Mouse (Mus musculus) myocyte (in vitro differentiated cells): ENCODE data around the gene Adam12.

ENCODE experiments used
- MAX ChIP-seq: IDR thresholded peaks from one replicate; pipeline ENCODE4 v1.6.1; 2011; ENCODE audit warnings: low read depth, mild to moderate bottlenecking, control low read depth
- MYOD1 ChIP-seq, 3 experiments: IDR thresholded peaks; one replicate each; pipeline ENCODE4 v1.6.1; 2011; ENCODE audit warnings: control low read depth in 2 of 3, low read depth in 2 of 3, mild to moderate bottlenecking in 2 of 3, moderate library complexity in 1 of 3; ENCODE audit not compliant: insufficient read length in 2 of 3, control insufficient read depth in 1 of 3
- MYOG ChIP-seq, 3 experiments: IDR thresholded peaks; one replicate each; pipeline ENCODE4 v1.6.1; 2011; ENCODE audit warnings: control low read depth in 2 of 3, low read depth in 2 of 3, mild to moderate bottlenecking in 2 of 3; ENCODE audit not compliant: insufficient read length in 2 of 3, control insufficient read depth in 1 of 3, insufficient read depth in 1 of 3
- POLR2A ChIP-seq: IDR thresholded peaks from one replicate; pipeline ENCODE4 v1.6.1; 2011; ENCODE audit warnings: low read depth, mild to moderate bottlenecking, control low read depth, moderate library complexity; ENCODE audit not compliant: insufficient read length
- TCF12 ChIP-seq: IDR thresholded peaks from one replicate; pipeline ENCODE4 v1.6.1; 2011; ENCODE audit warnings: mild to moderate bottlenecking, control low read depth; ENCODE audit not compliant: poor library complexity, insufficient read depth, severe bottlenecking
- TCF3 ChIP-seq: IDR thresholded peaks from one replicate; pipeline ENCODE4 v1.6.1; 2011; ENCODE audit warnings: low read depth, control low read depth; ENCODE audit not compliant: insufficient read length
- USF1 ChIP-seq: IDR thresholded peaks from one replicate; pipeline ENCODE4 v1.6.1; 2011; ENCODE audit warnings: low read depth, mild to moderate bottlenecking, control low read depth, moderate library complexity

DNA sequence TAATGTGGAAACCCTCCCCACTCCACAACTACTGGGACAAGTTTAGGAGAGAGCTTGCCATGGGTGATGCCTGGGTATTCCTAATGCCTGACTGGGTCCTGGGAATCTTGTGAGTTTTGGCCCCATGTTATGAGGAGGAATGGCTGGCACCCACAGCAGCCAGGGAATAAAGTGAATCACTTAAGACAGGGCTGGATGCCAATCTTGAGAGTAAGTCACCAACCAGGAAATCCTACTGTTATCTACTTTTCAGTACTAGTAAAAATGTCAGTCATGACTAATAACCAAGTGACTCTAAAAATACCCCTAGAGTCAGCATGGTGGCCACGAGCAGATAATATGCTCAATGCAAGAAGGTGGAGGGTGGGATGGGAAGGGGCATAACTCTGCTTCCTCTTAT is 121.8 kb downstream of the Adam12 start:
- TF ChIP-seq POLR2A = no peak
- no peak for TF ChIP-seq USF1
- no peak for TF ChIP-seq MYOG (IDR thresholded peaks at IDR 0.05; ENCODE audit: control insufficient read depth in 1 of 3, insufficient read depth in 1 of 3, insufficient read length in 2 of 3, low read depth in 2 of 3)
- TF ChIP-seq TCF3 = no peak
- no peak for TF ChIP-seq TCF12
- TF ChIP-seq MAX = no peak
- TF ChIP-seq MYOD1 (IDR thresholded peaks at IDR 0.05; ENCODE audit: control insufficient read depth in 1 of 3, insufficient read length in 2 of 3, low read depth in 2 of 3) = no peak
